Mouse (Mus musculus): ENCODE data around the gene Ascc2.

DNA sequence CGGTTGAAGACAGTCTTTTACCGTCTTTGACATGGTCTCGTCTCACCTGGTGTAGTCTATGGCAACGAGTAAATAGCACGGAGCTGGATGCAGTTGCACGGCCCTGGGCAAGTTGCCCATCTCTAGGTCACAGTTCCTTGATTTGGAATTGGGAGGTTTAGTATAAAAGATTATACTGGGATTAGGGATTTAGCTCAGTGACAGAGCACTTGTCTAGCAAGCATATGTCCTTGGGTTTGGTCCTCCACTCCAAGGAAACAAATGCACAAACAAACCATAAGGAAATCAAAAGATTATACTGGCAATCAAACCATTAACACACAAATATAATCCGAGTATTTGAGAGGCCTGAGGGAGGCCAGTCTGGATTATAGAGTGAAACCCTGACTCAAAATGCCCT is 9.9 kb upstream of the Ascc2 start:
- TF ChIP-seq ZC3H11A (IDR thresholded peaks at IDR 0.05; ENCODE audit: borderline replicate concordance, low read depth, low read length) (no peak), HCFC1 (IDR thresholded peaks at IDR 0.05; ENCODE audit: borderline replicate concordance, insufficient read depth, low read length) (no peak)
